Mouse (Mus musculus) lung, postnatal 36 days (tissue): Measurements from ENCODE around the gene Ier5.

Experiments used
- DNase-seq: peaks from one replicate; pipeline ENCODE4 v3.0.0; 2022; ENCODE audit warnings: mixed read lengths

Gene Ier5

GRCm38 (mm10) chr1:155099280-155099848 lies at the start of gene Ier5:
Gene Ier5, minus strand, starts transcription at chr1:155099636.
- peak; percentile 97 for DNase-seq

DNA sequence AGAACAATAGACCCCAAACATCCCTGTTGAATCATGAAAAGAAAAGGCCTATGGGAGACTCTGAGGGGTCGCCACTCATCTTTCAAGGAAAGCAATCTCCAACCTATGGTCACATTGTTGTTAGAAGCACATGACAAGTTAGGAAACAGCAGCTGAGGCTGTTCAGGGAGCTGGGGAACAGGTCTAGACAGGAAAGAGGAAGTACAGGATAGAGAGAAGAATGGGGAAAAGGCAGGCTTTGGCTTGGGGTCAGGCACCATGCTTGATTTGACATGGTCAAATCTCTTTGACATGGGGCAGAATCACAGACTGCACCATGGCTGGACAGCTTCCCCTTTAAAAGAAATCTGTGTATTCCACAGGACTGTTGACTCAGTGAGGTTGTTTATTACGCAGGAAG lies 47.8 kb upstream of the Ier5 start:
- DNase-seq: no peak

DNA sequence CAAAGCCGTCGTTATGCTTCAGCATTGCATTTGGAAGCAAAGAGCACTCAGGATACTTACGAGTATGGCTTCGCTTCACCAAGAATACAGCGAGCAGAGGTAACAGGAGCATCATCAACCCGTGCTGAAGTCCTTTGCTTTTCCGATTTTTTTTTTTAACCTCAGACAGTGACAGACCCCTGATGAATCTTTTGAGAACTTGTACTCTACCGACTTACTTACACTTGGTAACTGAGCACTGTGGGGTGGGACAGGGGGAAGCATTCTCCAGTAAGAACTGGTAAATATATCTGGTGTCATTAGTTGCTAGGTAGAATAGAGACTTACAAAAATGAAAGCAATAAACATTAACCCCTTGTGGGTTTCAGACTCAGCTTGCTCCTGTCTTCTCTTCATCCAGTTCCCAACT lies 47.1 kb upstream of the Ier5 start, which contains the start of gene Mr1:
Mr1 (minus strand) TSS at position 243 of the 409 bp plus-strand sequence.
- DNase-seq: peak; percentile 74

DNA sequence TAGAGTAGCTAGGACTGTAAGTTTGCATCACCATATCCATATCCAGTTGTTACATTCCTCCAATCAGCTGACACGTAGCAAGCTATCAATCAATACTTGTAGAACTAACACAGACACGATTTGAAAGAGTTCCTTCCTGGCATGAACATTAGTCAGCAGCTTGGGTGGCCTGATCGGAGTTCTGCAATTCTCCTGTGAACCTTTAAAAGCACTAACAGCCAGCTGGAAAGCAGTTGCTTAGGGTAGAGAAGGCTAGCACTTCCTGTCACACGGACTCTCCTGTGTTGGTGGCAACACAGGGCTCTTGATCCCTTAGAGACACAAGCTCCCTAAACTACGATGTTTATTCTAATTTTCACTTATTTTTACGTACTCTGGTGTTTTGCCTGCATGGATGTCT lies 46.2 kb upstream of the Ier5 start:
- DNase-seq: peak; percentile 66

DNA sequence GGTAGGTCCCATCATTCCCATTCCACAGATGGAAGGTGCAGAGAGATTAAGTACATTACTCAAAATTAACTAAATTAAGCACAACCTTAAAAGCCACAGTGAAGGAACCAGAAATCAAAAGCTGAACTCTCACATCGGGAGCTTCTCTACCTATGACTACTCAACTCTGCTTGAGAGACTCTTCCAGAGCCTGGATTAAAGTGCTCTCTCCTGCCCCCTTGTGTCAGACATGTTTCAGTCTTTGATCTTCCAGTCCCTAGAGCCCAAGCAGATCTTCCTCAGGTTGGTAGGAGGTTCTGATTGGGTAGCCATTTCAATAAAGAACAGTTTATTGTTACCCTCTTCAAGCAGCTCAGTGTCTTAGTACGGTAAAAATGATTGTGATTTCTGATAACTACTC lies 40.6 kb upstream of the Ier5 start:
- peak; percentile 92 for DNase-seq

GRCm38 (mm10) chr1:155138795-155139194 lies 39.4 kb upstream of the Ier5 start:
- DNase-seq: peak; percentile 86

DNA sequence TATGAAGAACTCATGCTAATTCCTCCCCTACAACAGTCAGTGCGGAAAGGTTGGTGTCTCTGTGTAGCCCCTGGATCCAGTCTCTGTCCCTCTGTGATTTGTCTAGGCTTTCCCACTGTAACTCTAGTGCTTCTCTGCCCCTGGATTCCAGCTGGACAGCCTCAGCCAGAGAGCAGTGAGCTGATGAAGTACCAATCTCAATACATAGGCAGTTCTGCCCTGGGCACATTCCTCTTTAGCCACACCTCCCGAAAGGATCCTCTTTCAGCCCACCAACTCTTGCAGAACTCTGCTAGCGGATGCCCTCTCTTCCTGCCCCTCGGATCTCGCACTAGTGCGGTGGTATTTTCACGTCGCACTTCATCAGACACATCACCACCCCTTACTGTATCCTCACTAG lies 35.4 kb upstream of the Ier5 start:
- no peak for DNase-seq

DNA sequence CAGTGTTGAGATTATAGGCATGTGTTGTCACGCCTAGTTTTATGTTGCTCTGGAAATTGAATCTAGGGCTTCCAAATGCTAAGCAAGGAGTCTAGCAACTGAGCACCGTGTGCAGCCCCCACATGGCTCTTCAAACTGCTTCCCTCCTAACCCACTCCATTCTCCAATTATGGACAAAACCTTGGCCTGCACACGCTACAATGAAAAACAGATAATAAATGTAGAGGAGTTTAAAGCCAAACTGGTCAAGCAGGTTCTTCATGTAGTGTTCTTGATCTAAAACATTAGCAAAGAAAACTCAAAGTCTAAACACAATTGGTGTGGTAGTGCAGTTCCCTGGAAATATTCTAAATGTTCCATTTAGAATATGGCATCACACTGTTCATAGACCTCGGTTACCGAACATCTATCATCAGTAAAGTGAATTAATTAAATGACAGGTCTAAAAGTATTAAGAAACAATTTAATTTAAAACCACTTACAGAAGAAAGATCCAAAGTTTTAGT lies 28.0 kb upstream of the Ier5 start:
- no peak for DNase-seq

DNA sequence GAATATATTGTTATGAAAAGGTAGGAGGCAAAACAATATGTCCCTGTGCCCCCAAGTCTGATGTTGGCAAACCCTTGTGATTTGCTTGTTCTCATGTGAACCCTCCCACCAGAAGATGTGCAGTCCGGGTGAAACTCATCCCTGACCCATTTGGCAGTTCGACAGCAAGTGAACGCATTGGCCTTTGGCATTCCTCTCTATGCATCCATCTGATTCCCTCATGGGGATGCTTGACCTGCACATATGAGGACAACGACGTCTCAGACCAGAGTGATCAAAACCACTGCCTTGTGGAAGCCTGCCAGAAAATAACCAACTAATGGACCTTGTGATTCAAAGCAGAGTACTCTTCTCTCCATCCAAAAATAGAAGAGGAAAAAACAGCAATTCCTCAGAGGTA lies 27.3 kb upstream of the Ier5 start:
- no peak for DNase-seq

DNA sequence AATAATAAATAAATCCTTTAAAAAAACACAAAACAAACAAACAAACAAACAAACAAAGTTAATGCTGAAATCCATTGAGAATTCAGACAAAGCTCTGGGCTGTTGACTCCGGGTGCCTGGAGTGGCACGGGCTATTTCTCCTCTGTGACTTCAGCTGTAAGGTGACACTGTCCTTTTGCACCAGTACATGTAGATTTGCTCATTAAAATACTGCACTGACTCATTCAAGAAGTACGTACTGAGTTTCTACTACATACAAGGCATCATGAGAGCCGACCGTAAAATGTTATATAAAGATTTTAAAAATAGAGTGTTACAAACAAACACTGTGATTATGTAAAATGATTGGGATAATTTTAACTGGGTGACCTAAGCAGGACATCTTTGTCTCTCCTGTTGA lies 25.0 kb upstream of the Ier5 start:
- DNase-seq: no peak

DNA sequence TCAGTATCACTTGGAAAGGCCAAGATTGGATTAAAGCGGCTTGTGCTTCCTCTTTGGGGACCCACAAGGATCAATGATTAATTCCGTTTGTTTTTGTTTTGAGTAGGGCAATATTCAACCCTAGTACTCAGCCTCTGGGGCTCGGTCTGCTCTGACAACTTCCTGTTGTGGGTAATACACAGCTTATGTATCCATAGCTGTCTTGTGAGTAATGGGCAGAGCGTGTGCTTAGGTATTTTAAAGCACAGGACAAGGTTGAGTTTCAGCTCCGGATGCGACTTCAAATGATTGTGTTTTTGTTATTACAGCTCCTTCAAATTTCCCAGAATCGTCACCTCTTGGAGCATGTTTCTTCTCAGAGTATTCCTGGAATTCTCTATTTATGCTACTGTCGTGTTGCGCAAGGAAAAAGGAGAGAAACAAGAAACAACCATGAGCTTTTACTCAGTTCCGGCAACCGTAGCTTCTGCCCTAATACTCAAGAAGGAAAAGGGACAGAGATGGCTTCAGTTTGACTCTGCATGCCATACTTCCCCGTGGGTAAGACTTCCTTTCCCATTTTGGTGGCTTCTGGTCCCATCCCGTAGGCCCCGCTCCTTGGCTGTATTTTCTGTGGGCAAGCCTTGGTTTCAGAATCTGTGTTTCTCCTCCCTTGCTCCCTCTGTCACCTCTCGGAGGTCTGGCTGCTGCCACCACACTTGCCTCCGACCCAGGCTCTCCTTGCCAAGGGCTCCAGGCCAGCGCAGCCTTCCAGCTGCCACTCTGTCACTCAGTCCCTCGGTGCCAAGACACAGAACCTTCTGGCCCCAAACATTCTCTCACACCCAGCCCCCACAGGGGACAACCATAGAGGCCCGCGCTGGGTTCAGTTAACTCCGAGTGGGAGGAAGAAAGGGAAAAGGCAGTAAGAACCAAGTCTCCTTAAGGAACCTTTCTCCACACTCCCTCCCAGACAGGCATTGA lies 22.8 kb upstream of the Ier5 start:
- peak; percentile 71 for DNase-seq

DNA sequence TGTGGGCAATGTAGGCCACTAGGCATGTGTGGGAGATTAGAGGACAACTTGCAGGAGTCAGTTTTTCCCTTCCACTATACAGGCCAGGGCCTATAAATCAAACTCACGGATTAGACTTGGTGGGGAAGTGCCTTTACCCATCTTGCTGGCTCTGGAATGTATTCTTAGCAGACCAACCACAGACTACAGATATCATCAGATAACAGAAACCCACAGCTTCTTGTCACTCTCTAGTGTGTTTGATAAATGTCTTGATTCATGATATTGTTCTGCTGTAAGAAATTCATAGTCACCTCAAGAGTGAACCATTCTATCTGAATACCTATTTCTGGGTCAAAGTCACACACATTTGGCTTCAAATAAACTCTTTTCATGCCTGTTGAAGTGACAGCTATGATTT lies 20.3 kb upstream of the Ier5 start:
- no peak for DNase-seq

DNA sequence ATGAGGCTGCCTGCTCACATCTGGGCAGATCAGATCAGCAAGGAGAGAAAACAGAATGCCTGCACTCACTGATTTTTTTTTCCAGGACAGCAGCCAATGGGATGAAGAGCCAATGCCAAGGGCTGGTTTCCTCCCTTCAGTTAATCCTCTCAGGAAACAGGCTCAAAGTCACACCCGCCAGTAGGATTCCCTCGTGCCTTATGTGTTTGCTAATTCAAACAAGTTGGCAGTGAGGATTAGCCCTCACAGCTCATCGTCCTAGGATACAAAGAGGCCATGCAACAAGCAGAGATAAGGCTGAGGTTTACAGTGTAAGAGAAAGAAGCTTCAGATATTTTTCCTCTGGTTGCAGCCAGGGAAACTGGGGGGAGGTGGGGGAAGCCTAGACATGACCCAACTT lies 14.5 kb upstream of the Ier5 start:
- no peak for DNase-seq

GRCm38 (mm10) chr1:155112875-155113274 lies 13.4 kb upstream of the Ier5 start:
- no peak for DNase-seq

DNA sequence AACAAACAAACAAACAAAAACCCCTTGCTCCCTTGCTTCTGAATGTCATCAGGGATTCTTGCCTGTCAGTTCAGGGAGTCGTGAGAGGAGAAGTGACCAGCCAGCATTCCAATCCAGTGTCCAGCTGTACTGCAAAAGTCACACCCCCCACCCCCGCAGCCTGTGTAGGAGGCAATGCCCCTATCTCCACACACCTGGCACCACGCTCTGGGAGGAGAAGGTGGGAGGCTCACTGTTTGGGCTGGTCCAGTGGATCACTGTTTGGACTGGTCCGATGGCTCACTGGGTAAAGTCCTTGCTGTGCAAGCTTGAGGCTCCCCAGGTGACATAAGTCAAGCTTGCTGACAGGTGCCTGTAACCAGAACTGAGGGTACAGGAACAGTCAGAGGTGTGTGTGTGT lies 12.7 kb upstream of the Ier5 start:
- no peak for DNase-seq

DNA sequence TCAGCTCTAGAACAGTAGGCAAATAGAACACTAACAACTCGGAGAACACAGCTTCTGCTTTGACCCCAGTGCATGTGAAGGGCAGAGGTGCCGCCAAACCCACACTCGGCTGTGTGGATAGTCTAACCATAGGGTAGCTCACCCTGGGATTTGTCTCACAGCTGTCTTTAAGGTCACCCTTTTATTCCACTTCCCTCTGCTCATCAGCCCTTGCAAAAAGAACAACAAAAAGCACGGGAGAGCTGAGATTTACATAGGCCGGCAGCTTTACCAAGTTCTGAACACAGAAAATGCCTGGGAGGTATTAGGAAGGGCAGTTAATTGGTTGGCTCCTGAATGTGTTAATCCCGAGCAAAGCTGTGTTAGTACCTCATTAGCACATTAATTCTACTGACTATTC lies 12.1 kb upstream of the Ier5 start:
- DNase-seq: no peak

DNA sequence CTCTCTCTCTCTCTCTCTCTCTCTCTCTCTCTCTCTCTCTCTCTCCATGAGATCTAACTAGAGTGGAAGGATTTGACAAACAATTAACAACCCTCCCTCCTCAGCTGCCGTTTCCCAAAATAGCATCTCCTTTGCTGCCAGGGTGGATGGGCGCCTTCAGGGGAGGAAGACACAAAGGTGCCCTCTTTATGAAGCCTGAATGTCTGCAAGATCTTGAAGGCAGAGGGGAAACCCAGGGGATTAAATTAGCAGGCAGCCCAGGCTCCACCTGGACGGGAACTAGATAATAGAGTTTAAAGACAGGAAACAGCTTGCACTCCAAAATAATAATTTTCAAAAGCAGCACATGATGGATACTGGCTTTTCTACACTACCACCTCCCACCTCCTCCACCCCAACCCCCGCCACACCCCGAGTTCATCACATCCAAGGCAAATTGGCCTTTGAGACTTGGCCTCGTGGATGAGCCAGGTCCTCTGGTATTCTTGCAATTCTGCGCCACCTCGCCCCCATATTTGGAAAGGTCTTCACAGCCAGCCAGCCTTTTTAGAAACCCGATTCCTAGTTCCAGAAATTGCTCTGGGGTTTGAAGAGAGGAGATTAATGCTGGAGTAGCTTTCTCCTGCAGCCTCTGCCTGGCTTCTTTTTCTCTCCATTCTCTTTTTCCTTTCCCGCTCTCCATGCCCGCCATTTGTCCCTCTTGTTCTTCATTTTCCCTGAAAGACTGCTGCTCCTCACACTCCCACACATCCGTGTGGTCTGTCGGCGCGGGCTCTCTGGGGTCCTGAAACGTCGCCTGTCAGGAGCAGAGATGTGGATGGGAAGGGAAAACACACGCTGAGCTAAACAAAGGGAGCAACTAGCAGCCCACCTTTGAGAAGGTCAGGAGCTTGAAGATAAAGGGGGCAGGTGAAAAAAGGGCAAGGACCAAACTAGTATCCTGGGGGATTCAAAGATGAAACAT lies 10.2 kb upstream of the Ier5 start:
- DNase-seq: peak; percentile 38

GRCm38 (mm10) chr1:155108412-155108811 lies 9.0 kb upstream of the Ier5 start:
- no peak for DNase-seq

GRCm38 (mm10) chr1:155107843-155108242 lies 8.4 kb upstream of the Ier5 start:
- no peak for DNase-seq

DNA sequence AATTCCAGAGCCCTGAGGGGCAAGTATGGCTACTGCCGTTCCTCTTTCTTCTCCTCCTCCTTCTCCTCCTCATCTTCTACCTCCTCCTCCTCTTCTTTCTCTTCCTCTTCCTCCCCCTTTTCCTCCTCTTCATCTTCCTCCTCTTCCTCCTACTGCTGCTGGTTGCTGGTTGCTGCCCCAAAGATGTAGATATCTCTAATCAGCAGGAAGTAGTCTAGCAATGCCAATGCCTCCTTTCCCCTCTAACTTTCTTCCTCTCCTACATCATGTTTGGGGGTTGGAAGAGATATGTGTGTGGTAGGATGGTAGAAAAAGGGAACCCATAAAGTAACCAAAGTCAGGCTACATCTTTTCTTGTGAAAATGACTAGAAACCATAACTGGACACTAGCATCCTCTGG lies 6.9 kb upstream of the Ier5 start:
- DNase-seq: no peak

DNA sequence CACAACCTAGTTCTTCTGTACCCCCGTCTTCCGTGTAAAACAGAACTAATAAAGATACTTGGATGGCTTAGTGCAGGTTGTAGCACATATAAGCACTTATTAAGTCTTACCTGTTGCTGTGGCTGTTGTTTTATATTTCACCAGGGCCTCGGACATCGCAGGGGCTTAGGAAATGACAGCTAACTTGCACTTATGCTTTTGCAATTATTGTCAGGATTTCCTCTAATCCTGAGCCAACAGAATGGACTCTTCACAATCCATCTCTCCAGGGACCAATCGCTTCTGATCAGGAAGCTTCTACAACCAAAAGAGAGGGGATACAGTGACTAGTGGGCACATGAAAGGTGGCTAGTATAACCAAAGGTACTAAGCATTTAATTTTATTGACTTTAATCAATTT lies 4.6 kb upstream of the Ier5 start:
- DNase-seq: no peak

DNA sequence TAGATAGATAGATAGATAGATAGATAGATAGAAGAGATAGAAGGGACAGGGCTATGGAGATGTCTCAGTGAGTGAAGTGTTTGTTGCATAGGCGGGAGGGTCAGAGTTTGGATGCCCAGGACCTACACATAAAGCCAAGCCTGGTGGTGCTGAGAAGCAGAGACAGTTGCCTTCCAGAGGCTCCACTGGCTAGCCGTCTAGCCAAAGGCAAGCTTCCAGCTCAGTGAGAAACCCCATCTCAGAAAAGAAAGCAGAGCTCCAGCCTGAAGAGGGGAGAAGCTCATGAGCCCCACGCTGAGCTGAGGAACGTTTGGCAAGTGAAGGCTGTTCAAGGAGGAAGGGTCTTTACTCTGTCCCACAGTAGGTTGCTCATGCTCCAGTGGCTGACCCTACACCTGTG lies 3.2 kb upstream of the Ier5 start:
- no peak for DNase-seq
